Mouse (Mus musculus) heart, embryonic 12.5 days (tissue): ENCODE results near the gene Spata33. TPM values are rescaled to one million over a fixed set of nuclear protein-coding genes. Genes with fewer than 3 reads are reported as not detected.

ENCODE experiments used
- polyA plus RNA-seq: library from polyadenylated mRNA; unstranded; fragments of >200 nt; fragmentation: Nextera tagmentation; extraction: Ambion mirVana; gene quantifications from 2 replicates; pipeline ENCODE4 v1.2.1, GENCODE M21; 2016

Spata33 gene
- polyA plus RNA-seq, 1 experiment from 2014 or later: 3.4 TPM

Other genes with a start within 250 kb of the Spata33 start
- gene Ankrd11, start 170.6 kb upstream of the Spata33 start, polyA plus RNA-seq: 62.4 and 64.8 TPM in 2 replicates
- 77.3 and 79.9 TPM in 2 replicates for gene Spg7, start 149.9 kb upstream of the Spata33 start, polyA plus RNA-seq
- 1,041 and 1,045 TPM in 2 replicates for gene Rpl13, start 110.5 kb upstream of the Spata33 start, polyA plus RNA-seq
- gene Cpne7, start 95.5 kb upstream of the Spata33 start, polyA plus RNA-seq: 0.18 and 0.24 TPM in 2 replicates
- gene Sult5a1, start 54.5 kb upstream of the Spata33 start, polyA plus RNA-seq: 5.4 and 5.8 TPM in 2 replicates
- 2.5 and 2.8 TPM in 2 replicates for gene Dpep1, start 26.6 kb upstream of the Spata33 start, polyA plus RNA-seq
- 97.9 and 102 TPM in 2 replicates for gene Chmp1a, start 69 bp upstream of the Spata33 start, polyA plus RNA-seq
- 20.3 and 23.6 TPM in 2 replicates for gene Cdk10, start 12.0 kb downstream of the Spata33 start, polyA plus RNA-seq
- gene Spata2l, start 23.4 kb downstream of the Spata33 start, polyA plus RNA-seq: 2.3 and 2.5 TPM in 2 replicates
- gene Zfp276, start 41.4 kb downstream of the Spata33 start, polyA plus RNA-seq: 16.0 and 18.2 TPM in 2 replicates
- 19.5 and 20.0 TPM in 2 replicates for gene Vps9d1, start 41.5 kb downstream of the Spata33 start, polyA plus RNA-seq
- 23.0 and 23.6 TPM in 2 replicates for gene Fanca, start 105.7 kb downstream of the Spata33 start, polyA plus RNA-seq
- 2.8 and 3.4 TPM in 2 replicates for gene Spire2, start 119.9 kb downstream of the Spata33 start, polyA plus RNA-seq
- gene Tcf25, start 160.9 kb downstream of the Spata33 start, polyA plus RNA-seq: 172 TPM in 2 replicates
- not detected in 2 replicates for gene Mc1r, start 194.3 kb downstream of the Spata33 start, polyA plus RNA-seq
- 7.6 and 9.1 TPM in 2 replicates for gene Tubb3, start 198.6 kb downstream of the Spata33 start, polyA plus RNA-seq
- 34.7 and 36.0 TPM in 2 replicates for gene Def8, start 210.7 kb downstream of the Spata33 start, polyA plus RNA-seq